Mouse (Mus musculus) embryo, embryonic 10 days (tissue): ENCODE measurements around the gene Leprot.

ENCODE experiments used
- DNase-seq: peaks from one replicate; pipeline ENCODE4 v3.0.0-alpha.2; 2015; ENCODE audit warnings: low spot score

Leprot gene

DNA sequence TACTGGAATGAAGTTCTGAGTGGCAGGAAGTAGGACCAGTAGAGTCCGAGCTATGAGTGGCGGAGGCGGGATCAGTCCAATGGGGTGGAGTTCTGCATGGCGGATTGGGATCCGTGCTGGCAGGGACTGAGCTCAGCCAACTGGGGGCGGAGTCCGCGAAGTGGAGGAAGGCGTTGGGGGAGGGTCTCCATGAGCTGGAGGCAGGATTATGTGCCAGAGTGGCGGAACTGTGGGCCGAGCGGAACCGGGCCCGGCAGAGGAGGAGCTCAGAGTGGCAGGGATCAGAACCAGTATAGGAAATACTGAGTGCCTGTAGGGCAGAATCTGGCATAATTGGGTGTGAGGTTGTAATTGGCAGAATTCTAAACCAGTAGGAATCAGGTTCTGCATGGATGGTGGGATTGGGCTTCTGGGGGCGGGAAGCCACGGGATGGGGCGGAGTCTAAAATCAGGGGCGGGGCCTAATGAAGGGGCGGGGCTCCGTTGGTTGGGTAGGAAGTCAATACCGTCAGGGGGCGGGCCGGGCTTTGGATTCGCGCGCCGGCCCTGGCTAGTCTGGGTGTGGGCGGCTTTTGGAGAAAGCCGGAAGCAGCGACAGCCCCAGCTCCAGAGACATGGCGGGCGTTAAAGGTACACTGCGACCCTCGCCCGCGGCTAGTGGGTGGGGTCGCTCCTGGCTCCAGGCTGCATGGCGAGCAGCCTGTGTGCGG, at the start of gene Leprot:
Gene Leprot (plus strand): TSS at position 523 of the 710 bp plus-strand sequence.
- peak; percentile 97 for DNase-seq

DNA sequence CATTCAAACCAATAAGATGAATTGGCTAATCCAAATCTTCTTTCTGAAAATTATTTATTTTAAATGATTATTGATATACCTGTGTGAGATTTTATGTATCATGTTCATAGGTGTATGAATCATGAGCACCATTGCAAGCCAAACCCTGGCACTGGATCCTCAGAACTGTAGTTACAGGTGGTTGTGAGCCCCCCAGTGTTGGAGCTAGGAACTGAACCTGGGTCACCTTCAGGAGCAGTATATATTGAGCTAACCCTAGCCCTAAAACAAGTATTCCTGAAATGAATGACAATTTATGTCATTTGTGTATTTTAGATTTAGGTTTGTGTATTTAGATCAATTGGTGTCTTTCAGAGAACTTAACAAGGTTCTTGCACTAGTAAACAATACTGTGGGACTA, 45.8 kb upstream of the Leprot start:
- DNase-seq: peak; percentile 50

DNA sequence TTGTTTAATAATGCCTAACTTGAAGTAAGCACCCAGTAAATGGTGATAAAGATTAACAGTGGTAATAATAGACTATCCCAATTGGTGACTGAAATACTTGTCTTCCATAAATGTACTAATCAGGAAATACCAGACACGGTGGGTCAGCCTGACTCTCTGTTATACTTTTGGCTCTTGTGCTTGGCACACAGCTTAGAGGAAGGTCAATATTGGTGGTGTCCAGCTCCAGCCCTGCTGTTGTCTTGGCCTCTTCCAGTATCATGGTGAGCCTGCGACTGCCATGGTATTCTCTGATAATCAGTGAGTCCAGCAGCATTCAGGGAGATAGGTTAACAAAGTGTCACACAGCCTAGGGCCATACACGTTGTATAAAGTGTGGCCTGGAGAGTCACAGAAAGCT, 43.9 kb upstream of the Leprot start:
- no peak for DNase-seq

DNA sequence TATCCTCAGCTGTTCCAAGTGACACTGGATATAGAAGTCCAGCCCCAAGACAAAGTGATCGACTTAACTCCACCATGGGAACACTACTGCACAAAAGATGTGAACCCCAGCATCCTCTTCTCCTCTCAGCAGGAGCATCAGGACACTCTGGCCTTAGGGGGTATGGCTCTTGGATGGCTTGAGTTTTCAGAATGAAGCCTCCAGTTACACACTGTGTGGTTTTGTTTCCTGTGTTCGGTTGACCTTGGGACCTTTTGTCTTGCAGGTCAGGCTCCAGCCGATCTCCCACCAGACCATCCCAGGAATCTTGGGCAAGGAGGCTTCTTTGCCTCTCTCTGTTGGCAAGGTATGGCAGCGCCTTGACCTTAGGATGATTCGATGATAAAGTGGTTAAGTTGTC, 31.0 kb upstream of the Leprot start:
- no peak for DNase-seq

DNA sequence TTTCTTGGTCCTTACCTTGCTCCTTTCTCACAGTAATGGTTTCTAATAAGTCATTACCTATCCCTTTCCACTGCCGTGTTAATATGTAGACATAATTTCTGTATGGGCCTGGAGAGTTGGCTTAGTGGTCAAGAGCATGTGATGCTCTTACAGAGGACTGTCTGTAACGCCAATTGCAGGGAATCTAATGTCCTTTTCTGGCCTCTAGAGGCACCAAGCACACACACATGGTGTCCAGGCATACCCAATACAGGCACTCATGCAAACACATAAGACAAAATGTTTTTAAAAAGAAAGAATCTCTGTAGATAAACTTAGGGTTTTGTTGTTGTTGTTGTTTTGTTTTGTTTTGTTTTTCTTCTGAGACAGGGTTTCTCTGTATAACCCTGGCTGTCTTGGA, 29.8 kb upstream of the Leprot start:
- no peak for DNase-seq

DNA sequence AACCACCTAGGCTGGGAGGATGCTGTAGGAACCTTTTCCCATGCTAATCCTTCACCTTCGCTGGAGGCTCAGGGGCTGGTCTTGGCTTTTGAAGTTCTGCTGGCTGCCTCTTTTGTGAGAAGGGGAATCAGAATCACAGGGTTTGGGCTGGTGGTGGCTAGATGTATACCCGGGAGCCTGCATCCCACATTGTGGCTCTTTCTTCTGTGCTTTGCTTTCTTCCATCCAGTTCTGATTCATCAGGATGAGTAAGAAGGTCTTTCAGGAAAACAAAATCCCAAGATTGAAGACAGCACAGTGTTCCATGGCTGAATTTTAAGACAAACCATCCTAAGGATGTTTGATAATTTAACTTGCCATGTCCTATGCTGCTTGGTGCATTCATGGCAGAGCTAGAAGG, 27.3 kb upstream of the Leprot start:
- no peak for DNase-seq

DNA sequence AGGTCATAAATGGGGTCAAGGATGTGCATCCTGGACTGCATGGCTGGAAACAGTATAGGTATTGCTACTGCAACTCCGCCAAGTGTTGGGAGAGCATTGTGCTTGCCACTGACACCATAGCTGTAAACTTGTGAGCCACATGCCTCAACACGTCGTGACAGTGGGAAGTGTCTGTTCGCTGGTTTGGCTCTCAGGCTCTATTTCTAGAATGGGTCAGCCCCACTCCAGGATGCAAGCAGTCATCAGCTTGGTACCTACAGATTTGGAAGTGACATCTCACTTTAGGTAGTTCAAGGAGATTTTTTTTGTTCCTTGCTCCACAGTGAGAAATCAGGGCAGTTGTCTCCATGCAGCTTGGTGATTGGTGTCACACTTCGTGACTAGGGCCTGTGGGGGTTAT, 26.3 kb upstream of the Leprot start:
- no peak for DNase-seq

DNA sequence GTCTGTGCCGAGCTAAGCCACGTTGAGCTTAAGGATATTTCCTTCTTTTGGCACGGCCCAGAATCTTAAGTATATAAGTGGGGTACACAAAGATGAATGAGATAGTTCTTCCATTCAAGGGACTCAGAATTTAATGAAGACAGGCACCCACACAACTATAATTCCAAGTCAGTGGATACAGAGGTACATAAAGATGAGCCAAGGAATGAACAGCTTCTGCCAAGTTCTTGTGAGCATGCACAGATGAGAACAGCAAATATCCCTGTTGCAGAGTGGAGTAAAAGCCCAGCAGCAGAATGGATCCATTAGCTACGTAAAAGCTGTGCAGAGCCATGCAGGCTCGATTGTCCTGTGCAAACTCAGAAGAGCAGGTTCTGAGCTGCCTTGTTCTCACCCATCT, 22.2 kb upstream of the Leprot start:
- no peak for DNase-seq

DNA sequence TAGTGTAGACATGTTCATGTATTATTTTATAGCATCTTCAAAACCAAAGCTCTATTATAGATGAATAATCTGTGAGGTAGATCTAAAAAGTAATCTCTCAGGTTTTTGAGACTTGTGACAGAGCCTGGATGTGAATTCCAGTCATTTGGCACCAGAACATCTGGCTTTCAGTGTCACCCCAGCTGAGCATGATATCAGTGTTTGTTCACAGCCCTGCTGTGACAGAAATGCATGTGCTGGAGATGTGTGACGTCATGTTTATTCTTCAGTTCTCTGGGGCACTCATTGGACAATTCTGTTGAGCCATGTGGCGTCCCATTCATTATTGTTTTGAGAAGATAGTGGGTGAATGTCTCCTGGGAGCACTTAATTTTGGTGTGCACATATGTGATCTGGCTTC, 11.9 kb upstream of the Leprot start:
- DNase-seq: no peak

DNA sequence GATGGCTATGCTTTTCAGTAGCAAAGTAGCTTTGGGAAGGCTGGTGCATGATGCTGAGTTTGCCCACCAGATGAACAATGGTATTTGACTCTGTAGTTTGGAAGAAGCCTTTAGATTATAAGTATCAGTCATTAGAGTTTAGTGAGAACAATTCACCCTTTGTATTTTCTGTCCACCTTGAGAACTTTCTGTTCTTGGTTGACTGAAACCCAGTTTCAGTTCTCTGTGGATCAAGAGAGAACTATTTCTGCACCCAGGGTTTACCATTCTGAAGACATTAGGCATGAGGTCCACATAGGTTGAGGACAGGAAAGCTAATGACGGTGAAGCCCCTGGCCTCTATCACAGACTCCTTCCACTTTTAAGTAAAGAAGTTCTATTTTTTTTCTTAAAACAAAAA, 10.0 kb upstream of the Leprot start:
- DNase-seq: no peak

DNA sequence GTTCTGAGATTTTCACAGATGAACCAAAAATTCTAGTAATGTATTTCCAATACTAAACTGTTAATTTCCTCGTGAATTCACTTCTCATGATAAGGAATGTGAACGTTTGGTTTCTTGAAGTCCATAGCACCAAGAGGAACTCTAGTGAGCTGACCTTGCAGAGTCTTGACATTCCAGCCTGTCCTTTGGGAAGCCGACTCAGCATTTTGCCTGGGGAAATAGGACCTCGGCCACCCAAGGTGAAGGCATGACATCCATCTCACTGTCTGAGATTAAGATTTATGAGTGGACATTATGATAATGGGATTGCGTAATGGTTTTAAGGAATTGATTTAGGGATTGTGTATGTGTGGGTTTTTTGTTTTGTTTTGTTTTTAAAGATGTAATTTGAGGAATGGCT, 6.9 kb upstream of the Leprot start:
- peak; percentile 30 for DNase-seq

DNA sequence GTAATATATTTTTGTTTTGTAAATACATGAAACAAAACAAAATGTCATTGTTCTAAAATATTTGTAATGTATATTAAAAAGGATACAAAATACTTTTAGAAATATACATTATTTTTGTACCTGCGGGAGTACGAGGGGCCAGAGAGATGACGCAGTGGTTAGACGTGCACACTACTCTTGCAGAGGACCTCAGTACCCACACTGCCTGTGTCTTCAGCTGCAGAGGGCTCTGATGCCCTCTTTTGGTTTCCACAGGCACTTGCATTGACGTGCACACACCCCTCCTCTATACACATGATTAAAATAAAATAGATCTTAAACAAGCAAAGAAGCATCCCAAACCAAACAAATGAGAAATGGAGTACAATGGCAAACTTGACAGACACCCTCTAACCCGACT, 4.8 kb upstream of the Leprot start:
- no peak for DNase-seq

DNA sequence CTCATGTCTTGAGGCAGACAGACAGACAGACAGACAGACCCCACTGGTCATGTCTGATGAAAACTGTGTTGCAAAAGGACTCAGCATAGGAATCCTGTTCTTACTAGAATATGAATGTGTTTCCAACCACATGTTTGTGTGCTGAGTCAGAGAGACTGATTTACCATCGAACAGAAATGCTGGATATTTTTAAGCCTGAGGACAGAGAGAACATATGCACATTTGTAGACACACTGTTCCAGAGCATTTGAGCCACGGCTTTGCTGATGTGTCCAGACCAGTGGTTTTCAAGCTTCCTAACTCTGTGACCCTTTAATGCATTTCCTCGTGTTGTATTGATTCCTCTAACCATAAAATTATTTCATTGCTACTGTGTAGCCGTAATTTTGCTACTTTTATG, 4.3 kb upstream of the Leprot start:
- DNase-seq: no peak

DNA sequence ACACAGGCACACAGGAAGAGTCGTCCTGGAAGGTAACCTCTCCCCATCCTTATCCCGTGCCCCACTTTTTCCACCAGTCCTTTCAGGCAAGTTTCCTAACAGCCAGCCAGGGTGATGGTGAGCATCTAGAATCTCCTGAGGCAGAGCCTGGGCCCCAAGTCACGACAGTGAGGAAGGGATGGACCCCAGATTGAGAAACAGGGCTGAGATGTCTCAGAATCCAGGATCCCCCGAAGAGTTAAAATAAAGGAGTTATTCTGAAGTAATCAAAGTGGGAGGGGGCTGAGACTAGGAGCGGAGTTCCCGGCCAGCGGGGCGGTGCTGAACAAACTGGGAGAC, 692 bp upstream of the Leprot start:
- DNase-seq: no peak

DNA sequence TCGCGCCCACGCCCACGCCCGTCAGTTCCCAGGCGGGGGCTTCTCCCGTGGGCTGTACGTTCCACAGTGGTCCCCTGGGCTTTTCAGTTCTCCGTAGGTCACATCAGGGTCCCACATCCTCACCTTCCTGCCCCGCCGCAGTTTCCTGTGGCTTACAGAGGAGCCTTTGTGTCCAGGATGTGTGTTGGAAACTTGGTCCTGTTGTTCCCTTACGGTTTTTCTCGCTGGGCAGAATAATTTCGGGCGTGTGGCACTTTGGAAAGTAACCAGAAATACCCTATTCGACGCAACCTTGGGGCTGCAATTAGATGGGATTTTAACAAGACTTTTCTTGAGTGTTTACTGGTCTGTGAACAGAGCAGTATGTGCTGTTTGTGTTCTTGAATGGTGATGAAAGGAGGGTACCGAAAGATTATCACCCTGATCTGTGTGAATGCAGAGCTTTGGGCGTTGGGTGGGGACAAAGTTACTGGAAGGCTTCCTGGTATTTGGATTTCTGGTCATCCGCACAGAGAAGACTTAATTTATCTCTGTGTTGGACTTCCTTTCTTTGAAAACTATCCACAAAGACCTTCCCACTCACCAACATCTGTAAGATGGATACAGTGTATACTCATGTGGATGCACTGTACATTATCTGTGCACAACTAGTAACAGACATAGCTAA, 591 bp downstream of the Leprot start:
- DNase-seq: peak; percentile 58

DNA sequence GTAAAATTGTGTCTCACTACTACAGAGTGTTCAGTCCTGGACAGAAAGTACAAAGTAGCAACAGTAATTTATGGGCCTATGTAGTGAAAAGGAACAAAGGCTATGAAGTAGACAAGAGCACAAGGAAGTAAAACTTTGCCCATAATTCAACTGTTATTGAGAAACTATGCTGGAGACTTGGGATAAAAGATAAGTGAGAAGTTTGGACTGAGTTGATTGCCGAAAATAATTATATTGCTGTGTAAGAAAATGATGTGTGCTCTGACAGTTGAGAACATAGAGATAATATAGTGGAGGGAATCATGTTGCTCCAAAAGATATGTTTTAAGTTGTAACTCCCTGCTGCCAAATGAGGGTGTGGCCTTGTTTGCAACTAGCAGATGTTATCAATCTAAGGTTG, 1.2 kb downstream of the Leprot start:
- DNase-seq: no peak

DNA sequence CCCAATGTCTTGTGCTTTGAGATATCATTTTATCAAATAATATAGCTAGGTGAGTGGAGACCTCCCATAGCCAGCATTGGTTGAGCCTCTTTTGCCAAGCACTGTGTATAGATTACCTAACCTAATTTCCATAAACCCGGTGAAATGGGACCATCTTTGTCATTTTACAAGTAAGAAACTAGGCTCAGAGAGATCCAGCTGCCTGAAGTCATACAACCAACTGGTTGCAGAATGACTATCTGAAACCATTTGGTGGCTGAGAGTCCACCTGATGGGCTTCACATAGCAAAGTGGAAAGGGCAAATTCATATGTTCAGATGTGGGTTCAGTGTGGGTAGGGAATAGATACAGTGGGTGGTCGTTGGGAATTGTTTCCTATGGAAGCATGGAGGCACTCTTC, 3.4 kb downstream of the Leprot start:
- no peak for DNase-seq

DNA sequence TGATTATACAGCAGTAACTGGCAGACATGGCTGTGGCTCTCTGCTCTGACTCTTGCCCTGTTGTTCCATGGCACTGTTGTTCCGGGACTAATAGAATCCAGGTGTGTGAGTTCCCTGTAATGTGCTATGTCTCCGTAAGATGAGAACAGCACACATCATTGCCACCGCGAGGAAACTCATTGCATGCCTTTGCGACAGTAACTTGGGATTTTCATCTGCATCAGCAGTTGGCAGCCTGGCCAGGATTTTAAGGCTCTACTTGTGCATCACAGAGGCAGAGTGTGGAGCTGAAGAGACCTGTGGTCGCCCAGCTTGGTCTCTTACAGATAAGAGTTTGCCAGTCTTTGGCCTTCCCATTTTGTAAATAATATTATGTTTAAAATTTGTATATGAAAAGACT, 6.7 kb downstream of the Leprot start:
- DNase-seq: peak; percentile 51

DNA sequence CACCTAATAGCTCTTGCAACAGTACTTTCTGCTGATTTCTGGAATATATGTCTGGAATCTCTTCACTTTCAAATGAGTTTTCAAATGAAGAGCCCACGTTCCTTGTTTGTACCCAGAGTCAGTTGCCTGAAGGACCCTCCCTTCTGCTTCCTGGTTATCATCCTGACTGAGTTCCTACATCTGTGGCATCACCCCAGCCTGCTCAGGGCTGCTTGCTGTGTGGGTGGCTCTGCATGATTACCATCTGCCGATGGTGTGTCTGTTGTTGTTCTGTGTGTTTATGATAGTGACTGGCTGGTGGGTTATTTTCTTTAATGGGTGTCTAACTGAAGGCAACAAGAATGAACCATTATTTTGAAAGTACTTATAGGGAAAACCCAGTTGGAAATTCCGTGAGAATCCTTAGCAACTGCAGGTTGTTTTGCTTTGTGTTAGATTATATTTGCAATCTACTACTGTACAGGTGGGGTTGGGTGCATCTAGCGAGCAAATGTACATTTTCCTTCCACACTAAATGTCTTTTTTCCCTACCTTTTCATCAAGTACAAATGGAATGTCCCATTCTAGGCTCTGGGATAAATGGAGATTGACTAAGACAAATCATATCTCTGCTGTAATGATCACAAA, 7.4 kb downstream of the Leprot start:
- no peak for DNase-seq

DNA sequence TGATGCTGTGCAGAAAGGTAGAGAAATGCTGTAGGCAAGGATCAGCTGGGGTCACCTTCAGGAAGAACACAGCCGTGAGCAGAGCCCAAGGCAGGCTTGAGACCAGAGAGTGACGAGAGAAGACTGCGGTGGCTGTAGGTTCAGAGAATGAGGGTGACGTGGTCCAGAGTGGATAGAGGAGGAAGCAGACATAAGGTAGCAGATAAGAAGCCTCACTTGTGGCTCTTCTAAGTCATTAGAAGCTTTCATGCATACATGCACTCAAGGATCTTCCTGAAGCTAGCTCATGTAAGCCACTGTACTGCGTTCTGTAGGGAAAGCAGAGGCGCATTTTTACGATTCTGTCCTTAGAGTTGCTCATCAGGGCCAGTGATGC, 7.9 kb downstream of the Leprot start:
- DNase-seq: no peak

DNA sequence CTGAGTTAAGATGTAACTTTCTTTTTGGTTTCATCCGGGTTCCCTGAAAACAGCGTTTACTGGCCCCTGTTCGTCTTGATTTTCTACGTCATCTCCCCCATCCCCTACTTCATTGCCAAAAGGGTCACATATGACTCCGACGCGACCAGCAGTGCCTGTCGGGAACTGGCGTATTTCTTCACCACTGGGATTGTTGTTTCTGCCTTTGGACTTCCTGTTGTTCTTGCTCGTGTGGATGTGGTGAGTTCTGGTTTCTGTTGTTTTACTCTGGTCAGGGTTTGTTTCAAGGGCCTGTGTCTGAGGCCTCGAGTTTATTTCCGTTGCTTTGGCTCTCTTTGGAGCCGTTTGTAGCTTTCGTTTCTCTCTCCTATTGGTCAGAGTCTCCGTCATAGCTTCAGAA, 8.5 kb downstream of the Leprot start:
- no peak for DNase-seq

DNA sequence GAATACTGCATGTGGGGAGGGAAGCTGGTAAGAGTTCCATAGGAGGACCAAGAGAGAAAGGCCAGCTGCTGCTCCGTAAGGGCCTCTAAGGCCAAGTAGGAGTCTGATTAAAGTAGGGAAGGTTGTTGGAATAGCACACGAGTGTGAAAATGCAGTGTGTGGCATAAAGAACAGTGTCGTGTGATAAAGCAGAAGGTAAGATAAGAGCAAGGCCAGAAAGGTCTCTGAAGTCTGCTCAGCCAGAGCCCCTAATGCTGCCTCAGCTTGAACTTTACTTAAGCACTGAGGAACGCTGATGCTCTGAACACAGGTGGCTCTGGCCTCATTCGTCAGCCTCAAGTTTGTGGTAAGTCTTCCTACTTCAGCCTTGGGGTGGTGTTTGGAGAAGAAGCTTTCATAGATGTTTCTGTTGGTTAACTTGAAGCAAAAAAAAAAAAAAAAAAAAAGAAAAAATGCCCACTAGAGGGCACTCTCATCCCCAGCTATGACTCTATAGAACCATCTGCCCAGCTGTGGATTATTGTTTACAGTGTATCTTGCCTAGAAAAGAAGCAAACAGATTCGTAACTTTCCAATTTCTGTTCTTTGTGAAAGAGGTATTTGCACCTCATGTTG, 9.5 kb downstream of the Leprot start:
- DNase-seq: peak; percentile 10

DNA sequence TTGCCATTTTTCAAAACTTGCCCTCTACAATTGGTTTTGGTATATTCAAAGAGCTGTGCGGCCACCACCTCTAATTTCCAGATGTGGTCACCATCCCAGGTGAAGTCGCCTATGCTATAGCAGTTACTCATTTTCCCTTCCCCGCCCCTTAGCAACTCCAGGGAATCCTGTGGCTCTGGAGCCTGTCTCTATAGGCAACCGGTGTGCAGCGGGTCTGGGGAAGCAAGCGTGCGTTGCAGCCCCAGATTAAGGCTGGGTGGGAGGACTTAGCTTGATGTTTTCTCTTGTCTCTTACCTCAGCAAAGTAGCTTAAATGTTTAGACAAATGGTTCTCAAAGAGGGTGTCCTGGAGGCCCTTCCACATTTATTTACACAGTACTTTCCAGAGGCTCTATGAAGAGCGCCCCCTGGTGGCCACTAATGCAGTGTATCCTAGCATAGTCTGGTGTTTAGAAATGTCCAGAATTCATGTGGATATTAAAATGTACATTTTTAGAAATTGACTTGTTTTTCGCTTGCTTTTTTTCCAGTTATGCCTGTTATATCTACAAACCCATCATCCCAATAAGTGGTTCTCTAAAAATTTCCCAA, 16.7 kb downstream of the Leprot start:
- DNase-seq: peak; percentile 29
